Mouse (Mus musculus) forebrain, embryonic 10.5 days (tissue): ENCODE data around the gene Sypl2. TPM values are rescaled to one million over a fixed set of nuclear protein-coding genes. Genes with fewer than 3 reads are reported as not detected.

Experiments used
- DNase-seq: peaks from one replicate; pipeline ENCODE4 v3.0.0-alpha.2; 2017; ENCODE audit warnings: low spot score; ENCODE audit errors: extremely low spot score
- H3K27ac ChIP-seq: fragments of 300-500 bp; sonication (generic); 2 replicates; pipeline ENCODE4 v1.5.1; 2016; ENCODE audit warnings: mild to moderate bottlenecking
- H3K27me3 ChIP-seq: fragments of 300-500 bp; sonication (generic); 2 replicates; pipeline ENCODE4 v1.6.1; 2016; ENCODE audit warnings: mild to moderate bottlenecking; ENCODE audit not compliant: poor library complexity, severe bottlenecking
- H3K36me3 ChIP-seq: fragments of 300-500 bp; sonication (generic); replicated peaks from 2 replicates; pipeline ENCODE4 v1.6.1; 2016; ENCODE audit warnings: mild to moderate bottlenecking, moderate library complexity
- H3K4me1 ChIP-seq: fragments of 300-500 bp; sonication (generic); 2 replicates; pipeline ENCODE4 v1.6.1; 2016
- H3K4me3 ChIP-seq: fragments of 300-500 bp; sonication (generic); 2 replicates; pipeline ENCODE4 v1.5.1; 2016; ENCODE audit warnings: mild to moderate bottlenecking, moderate library complexity
- H3K9me3 ChIP-seq: fragments of 300-500 bp; sonication (generic); 2 replicates; pipeline ENCODE4 v1.6.1; 2016; ENCODE audit warnings: mild to moderate bottlenecking, moderate library complexity
- WGBS: fragments of 180-500 bp; shearing (Covaris S2); methylation state at CpG from one replicate; pipeline ENCODE4 v1.1.7; 2016; 5-methylcytosine and 5-hydroxymethylcytosine counted together
- polyA plus RNA-seq: library from polyadenylated mRNA; unstranded; fragments of >200 nt; fragmentation: Nextera tagmentation; extraction: Ambion mirVana; gene quantifications from 2 replicates; pipeline ENCODE4 v1.2.1, GENCODE M21; 2016

Sypl2 gene
- polyA plus RNA-seq, 1 experiment from 2014 or later: 1.0 TPM

DNA sequence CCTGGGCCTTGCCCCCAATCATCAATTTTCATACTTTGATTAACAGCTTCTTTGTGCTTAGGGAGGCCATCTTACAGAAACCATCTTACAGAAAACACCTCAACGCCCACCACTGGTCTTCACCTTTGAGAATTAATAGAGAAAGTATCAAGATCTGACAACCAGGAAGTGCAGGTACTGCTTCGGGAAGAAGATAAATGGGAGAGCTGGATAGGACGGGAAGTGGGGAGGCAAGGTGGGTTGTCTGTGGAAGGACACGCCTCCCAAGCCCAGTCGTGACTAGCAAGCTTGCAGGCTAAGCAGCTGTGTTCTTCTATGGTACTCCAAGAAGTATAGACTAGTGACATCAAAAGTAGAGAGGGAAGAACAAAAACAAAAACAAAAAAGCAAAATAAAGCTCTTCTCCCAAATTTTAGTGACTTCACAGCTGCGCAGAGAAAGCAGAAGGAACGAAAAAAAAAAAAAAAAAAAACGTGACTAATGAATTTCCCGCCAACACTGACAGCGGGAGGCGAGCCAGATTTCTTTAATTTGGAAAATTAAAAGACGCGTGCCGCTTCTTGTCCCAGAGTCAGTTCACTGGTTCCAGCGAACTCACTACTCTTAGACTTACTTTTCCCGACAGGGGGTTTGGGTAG lies 40.9 kb downstream of the Sypl2 start:
- 3% methylated on average over 16 of the region's 16 CpGs for WGBS
- Histone ChIP-seq H3K4me1 (peaks cover 30% of the 10 kb centered on the region), H3K9me3 (no peaks in the 10 kb centered on the region), H3K27me3 (peaks cover 38% of the 10 kb centered on the region), H3K36me3 (peaks cover 16% of the 10 kb centered on the region), H3K4me3 (peak overlapping the region; percentile 88), H3K27ac (peak overlapping the region; percentile 57; the same call in 1 of the 2 replicates)
- no peak for DNase-seq

DNA sequence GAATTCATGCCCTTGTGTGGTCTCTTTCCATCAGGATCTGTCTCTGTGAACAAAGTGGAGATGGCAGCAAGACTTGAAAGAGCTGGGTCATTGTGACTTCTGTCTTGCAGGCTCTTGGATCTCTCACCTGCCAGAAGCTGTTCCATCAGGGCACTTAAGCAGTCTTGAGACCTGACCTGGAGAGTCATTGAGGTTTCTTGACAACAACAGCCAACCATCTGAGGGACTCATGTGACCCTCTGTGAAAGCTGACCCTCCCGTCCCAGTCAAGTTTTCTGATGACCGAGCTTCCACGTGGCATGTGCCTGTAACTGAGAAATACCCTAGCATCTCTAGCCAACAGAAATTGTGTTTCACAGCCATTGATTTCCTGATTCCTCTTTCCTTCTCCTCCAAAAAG lies 41.7 kb downstream of the Sypl2 start:
- 85% methylated on average over 3 of the region's 3 CpGs for WGBS
- H3K4me1 ChIP-seq: peaks cover 26% of the 10 kb centered on the region
- no peaks in the 10 kb centered on the region for H3K9me3 ChIP-seq
- no peak for DNase-seq
- H3K27ac ChIP-seq: no peak overlapping the region
- no peak overlapping the region for H3K4me3 ChIP-seq
- H3K36me3 ChIP-seq: peaks cover 11% of the 10 kb centered on the region
- H3K27me3 ChIP-seq: peaks cover 38% of the 10 kb centered on the region

DNA sequence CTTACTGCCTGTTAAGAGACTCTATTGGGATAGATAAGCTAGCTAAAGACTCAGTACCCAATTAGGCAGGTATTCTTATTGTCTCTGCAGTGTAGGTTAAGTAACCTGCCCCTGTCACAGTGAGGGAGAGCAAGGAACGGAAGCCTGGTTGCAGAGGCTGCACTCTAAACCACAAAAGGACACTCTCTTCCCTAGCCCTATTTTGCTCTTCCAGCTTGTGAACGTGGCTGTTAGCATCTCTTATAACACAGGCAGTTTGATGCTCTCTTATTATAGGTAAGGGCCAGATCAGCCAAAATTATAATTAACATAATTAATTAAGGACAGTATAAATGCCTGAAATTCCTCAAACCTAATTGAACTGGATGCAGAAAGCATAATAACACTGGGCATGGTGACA lies 45.9 kb downstream of the Sypl2 start:
- Histone ChIP-seq H3K4me1 (peaks cover 9% of the 10 kb centered on the region), H3K27ac (no peak overlapping the region), H3K4me3 (no peak overlapping the region), H3K27me3 (peaks cover 13% of the 10 kb centered on the region), H3K9me3 (no peaks in the 10 kb centered on the region), H3K36me3 (no peaks in the 10 kb centered on the region)
- no peak for DNase-seq
- whole genome bisulfite sequencing: 46% methylated on average over 2 of the region's 2 CpGs

DNA sequence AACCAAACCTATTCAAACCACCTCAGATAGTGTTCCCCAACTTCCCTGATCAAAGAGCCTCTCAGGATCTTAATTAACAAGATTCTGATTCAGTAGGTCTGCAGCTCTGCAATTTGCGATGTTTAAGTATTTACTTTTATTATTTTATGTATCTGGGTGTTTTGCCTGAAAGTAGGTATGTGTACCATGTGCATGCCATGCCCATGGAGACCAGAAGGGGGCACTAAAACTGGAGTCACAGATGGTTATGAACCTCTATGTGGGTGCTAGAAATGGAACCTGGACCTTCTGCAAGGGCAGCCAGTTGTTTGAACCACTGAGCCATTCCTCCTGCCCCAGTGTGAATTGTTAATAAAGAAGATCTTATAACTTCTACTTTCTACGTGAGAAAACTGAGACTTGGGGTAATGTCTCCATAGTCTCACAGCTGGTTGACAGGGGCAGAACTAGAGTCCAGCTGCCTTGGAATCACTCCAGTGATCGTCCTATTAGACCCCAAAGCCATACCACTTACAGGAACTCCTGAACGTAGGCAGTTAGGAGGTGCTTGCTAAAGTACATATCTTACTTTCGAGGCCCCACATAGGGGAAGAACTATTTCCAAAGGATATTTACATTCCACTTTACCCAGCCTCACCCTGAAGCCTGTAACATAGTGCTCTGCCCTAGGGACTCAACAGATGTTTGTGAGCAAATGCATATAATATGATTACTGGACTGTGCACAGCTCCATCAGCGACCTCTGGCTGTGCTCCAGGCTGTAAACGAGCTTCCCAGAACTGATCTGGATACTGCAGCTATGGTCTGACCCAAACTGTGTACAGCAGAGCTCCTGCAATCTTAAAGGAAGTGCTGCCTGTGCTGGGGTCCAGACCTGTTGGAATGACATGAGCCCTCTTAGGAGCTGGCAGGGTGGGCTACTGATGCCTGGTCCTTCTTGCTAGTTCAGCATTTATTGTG lies 47.4 kb downstream of the Sypl2 start:
- DNase-seq: no peak
- no peak overlapping the region for H3K27ac ChIP-seq
- H3K4me3 ChIP-seq: no peak overlapping the region
- no peaks in the 10 kb centered on the region for H3K36me3 ChIP-seq
- 86% methylated on average over 7 of the region's 7 CpGs for WGBS
- H3K27me3 ChIP-seq: peaks cover 2% of the 10 kb centered on the region; the same call in 1 of the 2 replicates
- no peaks in the 10 kb centered on the region for H3K9me3 ChIP-seq
- peaks cover 21% of the 10 kb centered on the region for H3K4me1 ChIP-seq

DNA sequence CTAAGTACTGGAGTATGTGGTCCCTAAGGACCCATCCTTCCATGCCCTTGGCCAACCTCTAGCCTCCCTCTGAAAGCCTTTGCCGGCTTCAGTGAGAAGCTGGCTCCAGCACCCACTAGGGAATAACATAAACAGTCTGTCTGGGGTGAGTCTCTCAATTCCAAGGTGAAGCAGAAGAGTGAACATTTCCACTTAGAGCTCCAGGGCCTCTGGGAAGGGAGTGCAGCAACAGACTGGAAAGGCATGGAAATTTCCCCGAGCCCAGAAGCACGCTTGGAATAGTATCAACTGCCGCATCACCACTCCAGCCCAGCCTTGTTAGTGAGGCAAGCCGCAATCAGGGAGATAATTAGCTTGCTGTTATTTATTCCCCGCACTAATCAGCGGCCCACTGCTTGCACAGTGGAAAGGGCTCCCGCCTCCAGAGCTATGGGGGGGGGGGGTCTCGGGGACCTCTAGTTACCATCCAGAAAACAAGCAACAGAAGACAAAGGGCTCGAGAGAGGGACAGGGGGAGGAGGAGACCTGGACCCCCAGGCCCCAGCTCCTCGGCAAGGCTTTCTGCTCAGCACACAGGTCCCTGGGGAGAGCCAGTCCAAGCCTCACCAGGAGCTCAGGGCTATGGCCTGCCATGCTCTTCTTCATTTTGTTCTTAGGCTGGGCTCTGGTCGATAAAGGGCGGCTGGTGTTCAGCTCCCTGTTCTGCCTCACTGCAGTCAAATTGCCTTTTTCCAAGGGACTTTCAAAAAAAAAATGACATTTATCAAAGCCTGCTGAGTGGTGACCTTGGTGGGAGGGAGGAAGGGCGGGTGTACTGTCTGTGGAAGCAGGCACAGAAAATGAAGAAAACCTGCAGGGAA lies 51.5 kb downstream of the Sypl2 start:
- peak; percentile 32 for DNase-seq
- H3K27me3 ChIP-seq: peaks cover 14% of the 10 kb centered on the region; the same call in 1 of the 2 replicates
- H3K4me3 ChIP-seq: peak overlapping the region; percentile 17
- peak overlapping the region; percentile 82 for H3K27ac ChIP-seq
- H3K36me3 ChIP-seq: no peaks in the 10 kb centered on the region
- no peaks in the 10 kb centered on the region for H3K9me3 ChIP-seq
- H3K4me1 ChIP-seq: peaks cover 22% of the 10 kb centered on the region
- 27% methylated on average over 14 of the region's 14 CpGs for WGBS

DNA sequence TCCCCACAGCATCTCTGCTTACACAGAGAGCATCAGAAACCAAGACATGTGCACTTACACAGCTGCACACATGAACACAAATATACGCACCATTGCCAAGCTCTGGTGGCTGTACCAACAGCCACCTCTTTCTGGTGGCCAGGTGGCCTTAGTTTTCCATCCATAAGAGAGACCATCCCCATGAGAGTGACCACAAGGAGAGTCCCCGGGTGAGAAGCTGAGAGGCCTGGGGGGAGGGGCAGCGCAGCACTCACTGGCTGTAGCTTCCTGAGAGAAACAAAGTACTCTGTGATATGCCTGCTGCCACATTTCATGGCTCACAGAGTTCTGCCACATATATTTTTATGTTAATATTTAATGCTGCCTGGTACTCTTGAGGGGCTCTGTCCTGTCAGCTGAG lies 57.2 kb downstream of the Sypl2 start:
- DNase-seq: no peak
- Histone ChIP-seq H3K27me3 (peaks cover 48% of the 10 kb centered on the region), H3K4me3 (no peak overlapping the region), H3K27ac (peak overlapping the region; percentile 60), H3K36me3 (no peaks in the 10 kb centered on the region), H3K4me1 (peaks cover 53% of the 10 kb centered on the region), H3K9me3 (no peaks in the 10 kb centered on the region)
- 38% methylated on average over 3 of the region's 3 CpGs for WGBS

DNA sequence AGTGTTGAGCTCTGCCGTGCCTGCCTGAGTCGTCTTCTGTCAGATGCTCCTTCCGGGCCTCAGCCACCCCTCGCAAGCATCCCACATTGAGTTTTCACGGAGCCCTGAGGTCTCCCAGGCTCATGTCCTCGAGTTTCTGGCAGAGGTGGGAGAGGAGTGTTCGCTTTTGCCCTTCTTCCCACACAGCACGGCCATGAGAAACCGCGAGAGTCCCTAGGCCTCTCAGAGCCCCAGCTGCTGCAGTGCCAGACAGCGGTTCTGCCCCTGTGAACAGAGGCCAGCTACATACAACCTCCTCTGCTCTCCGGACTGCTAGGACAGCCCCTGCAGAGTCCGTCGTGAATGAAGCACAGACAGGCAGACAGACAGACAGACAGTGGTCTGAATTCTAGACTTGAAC lies 58.9 kb downstream of the Sypl2 start:
- Histone ChIP-seq H3K27me3 (peaks cover 46% of the 10 kb centered on the region), H3K36me3 (no peaks in the 10 kb centered on the region), H3K9me3 (no peaks in the 10 kb centered on the region), H3K4me1 (peaks cover 50% of the 10 kb centered on the region), H3K4me3 (no peak overlapping the region; the same call in 1 of the 2 replicates), H3K27ac (peak overlapping the region; percentile 77)
- WGBS: 48% methylated on average over 14 of the region's 14 CpGs
- peak; percentile 26 for DNase-seq

DNA sequence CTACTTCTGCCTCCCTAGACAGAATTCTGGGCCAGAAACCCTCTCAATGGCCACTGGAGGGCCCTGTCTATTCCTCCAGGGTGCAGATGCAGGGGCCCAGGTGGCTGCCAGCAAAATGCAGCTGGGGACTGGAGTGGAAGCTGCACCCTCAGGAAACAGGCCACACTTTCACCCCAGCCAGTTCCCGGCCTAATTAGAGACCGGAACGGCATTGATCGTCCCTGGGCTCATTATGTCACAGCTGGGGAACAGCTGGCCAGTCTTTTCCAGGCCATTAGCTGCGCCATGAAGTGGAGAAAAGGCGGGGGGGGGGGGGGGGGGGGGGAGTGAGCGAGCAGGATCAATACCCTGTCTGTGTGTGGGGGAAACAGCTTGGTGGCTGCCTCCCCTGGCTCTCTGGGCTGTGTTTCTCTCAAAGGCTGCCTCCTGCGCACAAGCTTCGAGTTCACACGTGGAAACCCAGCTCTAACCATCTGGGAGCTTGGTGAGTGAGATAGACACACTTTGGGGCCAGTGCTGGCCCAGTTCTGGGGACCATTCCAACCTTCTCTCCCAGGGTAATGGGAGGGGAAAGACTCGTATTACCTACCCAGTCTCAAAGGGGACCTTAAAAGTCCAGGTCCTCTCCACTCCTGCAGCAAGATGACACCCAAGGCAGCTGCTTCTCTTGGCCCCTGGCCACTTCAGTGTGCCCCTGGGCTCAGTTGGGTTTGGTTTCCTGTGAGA lies 59.8 kb downstream of the Sypl2 start:
- peak; percentile 82 for DNase-seq
- Histone ChIP-seq H3K27me3 (peaks cover 46% of the 10 kb centered on the region), H3K36me3 (no peaks in the 10 kb centered on the region), H3K9me3 (no peaks in the 10 kb centered on the region), H3K4me3 (peak overlapping the region; percentile 31), H3K27ac (peak overlapping the region; percentile 77), H3K4me1 (peaks cover 50% of the 10 kb centered on the region)
- 3% methylated on average over 10 of the region's 11 CpGs for WGBS

DNA sequence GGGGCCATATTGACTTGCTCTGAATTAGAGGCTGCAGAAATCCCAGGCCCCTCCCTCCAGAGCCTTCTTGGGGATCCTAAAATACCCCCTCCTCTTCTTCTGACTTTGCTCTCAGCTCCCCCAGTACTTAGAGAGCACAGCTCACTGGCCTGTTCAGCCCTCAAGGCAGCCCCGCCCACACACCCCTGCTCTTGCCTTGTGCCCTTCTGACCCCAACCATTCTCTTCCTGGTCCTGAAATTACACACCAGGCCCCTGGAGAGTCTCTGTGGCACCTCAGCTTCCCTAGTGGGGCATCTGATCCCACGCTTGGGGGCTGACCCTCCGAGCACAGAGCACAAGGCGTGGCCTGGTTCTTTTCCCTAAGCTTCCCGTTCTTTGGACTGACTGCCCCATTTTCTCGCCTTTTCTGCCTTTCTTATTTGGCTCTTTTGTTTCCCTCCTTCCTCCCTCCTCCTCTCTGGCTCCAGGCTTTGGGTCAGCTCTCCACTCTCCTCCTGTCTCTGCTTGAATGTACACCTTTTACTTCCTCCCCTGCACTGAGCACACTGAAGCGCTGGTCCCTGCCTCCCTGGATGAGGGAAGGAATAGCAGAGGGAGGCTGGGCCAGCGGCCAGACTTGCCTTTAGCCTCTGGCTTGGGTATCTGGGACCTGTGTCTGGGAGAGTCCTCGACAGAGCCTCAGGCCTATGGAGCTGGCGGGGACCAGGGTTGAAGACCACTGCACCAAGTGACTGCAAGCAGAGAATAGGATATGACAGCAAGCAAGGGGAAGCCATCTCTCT lies 60.7 kb downstream of the Sypl2 start:
- Histone ChIP-seq H3K27me3 (peaks cover 46% of the 10 kb centered on the region), H3K36me3 (no peaks in the 10 kb centered on the region), H3K9me3 (no peaks in the 10 kb centered on the region), H3K4me3 (peak overlapping the region; percentile 31), H3K27ac (peak overlapping the region; percentile 77), H3K4me1 (peaks cover 50% of the 10 kb centered on the region)
- DNase-seq: peak; percentile 26
- WGBS: 18% methylated on average over 10 of the region's 10 CpGs

DNA sequence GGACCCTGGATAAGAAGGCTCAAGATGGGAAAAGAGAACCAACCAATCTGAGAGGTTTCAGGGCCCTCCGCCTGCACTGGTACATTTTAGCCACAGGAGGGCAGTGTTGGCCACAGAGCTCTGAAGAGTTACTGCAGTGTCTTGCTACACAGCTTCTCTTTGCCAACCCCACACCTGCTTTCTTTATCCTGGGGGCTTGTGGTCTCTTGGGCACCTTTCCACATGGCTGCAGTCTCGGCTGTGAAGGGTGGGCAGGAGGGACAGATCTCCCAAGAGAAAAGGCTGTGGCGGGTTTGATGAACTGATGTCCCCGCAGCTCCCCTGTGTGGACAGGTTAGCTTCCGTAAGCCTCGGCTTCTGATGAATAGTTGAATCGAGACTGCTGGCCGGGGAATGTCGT lies 61.6 kb downstream of the Sypl2 start:
- peak overlapping the region; percentile 31 for H3K4me3 ChIP-seq
- H3K9me3 ChIP-seq: no peaks in the 10 kb centered on the region
- peak; percentile 85 for DNase-seq
- peak overlapping the region; percentile 73 for H3K27ac ChIP-seq
- no peaks in the 10 kb centered on the region for H3K36me3 ChIP-seq
- WGBS: 22% methylated on average over 9 of the region's 9 CpGs
- H3K27me3 ChIP-seq: peaks cover 46% of the 10 kb centered on the region
- peaks cover 50% of the 10 kb centered on the region for H3K4me1 ChIP-seq

DNA sequence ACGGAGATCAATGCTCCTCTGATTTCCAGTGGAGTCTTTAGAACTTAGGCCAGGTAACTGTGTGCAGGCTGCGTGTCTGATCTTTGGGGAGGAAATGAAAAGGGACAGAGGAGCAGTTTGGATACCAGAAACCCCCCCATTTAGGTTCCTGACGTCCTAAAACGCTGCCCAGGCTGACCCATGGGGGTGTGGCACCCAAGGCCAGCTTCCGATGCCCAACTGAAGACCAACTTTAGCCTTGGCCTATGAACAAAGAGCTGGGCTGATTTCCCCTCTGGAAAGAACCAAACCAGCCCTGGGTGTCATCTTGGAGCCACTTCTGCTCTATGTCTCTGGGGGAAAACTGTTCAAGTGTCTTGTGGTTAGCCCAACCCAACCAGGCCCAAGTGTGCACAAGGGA lies 62.4 kb downstream of the Sypl2 start:
- H3K9me3 ChIP-seq: no peaks in the 10 kb centered on the region
- no peak for DNase-seq
- peaks cover 42% of the 10 kb centered on the region for H3K27me3 ChIP-seq
- H3K36me3 ChIP-seq: no peaks in the 10 kb centered on the region
- H3K4me1 ChIP-seq: peaks cover 51% of the 10 kb centered on the region
- H3K27ac ChIP-seq: no peak overlapping the region
- no peak overlapping the region for H3K4me3 ChIP-seq
- WGBS: 69% methylated on average over 5 of the region's 5 CpGs
